Mouse (Mus musculus) right cerebral cortex, postnatal 10 days (tissue): ENCODE data around the gene Mapk8ip3.
A peak's percentile ranks its signal among the peaks of the same experiment; 100 is the strongest.
"Not testable (repeated sequence)": the region's sequence is repeated elsewhere in the genome, so short reads cannot be mapped to it uniquely, and the experiment has no call there.

ENCODE experiments used
- DNase-seq, 2 experiments: peaks; one replicate each; pipeline ENCODE4 v3.0.0; 2021; ENCODE audit warnings: low spot score in 2 of 2

Gene Mapk8ip3

DNA sequence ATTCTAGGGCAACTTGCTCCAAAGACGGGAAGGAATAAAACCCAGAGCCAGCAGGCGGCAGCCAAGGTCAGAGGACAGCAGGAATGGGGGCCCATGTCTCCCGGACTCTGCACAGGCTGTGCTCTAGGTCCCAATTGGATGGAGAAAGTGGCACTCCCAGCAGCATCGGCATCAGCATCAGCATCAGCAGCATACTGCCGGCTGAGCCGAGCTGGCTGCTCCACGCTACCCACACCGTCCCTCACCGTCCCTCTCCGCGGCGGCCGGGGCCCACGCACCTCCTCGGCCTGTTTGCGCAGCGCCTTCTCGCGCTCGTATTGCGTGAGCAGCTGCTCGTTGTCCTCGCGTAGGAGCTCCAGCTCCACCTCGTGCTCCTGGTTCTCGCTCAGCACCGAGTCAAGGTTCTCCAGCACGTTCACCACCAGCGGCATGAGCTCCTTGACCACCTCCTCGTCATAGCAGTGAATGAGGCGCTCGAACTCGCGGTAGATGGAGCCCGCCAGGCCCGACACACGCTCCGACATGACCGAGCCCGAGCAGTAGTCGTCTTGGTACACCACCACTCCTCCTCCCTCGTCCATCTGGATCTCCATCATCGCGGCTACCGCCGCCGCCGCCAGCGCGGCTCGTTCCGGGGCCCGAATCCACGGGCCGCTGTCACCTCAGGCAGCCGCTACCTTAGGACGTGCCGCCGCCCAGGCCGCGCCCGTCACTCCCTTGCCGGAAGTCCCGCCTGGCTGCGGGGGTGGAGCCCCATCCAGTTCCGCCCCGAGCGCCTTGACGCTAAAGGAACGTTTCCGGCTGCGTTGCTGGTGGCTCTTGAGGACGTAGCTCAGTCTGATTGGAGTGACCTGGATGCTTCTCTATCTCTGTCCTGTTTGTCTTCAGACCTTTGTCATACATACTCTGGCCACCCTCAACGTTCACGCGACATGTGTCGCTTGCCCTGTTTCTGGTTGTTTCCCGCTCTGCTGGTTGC, at the start of gene Mapk8ip3:
Mapk8ip3 (minus strand) TSS at position 719 of the 979 bp plus-strand sequence.
- DNase-seq: peak; percentile 97

DNA sequence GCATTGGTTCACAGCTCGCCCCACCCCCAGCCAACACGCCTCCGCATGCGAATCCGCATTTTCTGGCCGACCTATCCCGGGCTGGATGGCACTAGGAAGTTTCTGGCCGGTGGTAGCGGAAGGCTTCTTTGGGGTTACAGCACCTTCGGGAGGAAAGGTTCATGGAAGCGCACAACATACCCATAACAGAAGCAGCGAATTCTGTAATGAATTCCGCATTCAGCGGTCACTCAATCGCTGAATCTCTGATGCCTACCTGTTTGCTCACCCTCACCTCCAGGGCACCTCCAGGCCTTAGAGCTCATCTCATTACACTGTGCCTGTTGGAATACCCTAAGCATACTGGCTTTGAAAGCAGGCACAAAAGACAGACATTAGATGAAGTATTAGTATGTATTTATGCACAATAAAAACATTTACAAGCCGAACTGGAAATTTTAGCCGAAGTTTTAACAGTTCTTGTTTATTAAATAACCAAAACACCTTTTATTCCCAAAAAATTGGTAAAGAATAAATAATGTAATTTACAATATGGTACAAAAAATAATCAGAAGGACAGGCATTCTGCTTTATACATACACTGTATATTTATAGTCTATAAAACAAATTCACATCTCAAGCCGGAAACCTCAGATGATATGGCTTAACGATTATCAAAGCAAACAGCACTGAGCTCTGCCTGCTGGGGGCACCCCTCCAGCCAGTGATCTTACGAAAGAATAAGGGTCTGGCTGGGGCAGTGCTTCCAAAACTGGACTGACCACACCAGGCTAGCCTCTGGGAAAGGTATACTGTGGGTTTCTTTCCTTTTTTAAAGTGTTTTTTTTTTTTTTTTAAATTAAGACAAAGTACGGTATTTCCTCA, 24.3 kb upstream of the Mapk8ip3 start:
- DNase-seq: no peak

DNA sequence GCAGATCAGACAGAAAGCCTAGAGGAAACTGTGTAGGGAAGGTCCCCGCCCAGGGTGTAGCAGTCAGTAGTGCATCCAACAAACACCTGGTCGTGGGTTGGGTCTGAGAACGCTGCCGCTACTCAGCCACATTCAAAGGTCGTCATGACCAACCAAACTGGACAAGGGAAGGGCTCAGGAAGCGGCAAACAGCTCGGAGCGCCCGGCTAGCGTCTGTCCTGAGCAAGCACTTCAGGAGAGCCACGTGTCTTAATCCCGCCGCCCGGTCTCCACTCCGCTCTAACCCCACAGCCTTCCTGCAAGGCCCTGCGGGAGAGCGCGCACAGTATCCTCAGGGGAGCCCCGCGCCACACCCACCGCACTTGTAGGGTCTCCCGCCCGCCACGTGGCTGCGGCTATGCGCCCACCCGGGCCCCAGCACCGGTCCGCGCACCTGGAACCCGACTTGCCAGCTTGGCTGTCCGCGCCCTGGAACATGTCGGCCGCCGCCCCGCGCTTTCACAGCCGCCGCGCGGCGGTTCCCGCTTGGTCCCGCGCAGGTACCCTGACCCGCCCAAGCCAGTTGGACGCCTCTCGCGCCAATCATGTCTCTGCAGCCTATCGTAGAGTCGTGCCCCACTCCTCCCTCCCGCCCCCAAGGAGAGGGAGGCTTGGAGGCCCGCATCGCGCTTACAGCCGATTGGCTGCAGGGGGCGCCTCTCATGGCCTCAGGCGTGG, 23.5 kb upstream of the Mapk8ip3 start, which contains the start of gene Jpt2:
Jpt2 (minus strand) TSS at position 555 of the 717 bp plus-strand sequence.
- peak; percentile 99 for DNase-seq

DNA sequence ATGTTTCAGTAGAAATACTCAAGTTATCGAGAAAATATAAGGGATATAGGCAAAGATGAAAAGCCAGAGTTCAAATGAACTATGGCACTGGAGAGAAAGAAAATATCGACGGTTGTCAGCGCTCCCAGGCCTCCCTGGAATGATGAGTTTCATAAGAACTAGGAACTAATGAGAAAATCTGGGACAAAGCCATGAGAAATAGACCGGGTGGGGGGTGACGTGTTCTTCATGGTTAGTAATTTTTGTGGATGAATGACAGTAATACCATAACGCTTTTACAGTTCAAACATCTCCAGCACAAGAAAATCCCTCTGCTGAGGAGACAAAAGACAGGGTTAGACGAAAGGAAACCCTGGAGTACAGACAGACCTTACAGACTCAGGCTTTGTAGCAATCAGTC, 22.6 kb upstream of the Mapk8ip3 start:
- no peak for DNase-seq

DNA sequence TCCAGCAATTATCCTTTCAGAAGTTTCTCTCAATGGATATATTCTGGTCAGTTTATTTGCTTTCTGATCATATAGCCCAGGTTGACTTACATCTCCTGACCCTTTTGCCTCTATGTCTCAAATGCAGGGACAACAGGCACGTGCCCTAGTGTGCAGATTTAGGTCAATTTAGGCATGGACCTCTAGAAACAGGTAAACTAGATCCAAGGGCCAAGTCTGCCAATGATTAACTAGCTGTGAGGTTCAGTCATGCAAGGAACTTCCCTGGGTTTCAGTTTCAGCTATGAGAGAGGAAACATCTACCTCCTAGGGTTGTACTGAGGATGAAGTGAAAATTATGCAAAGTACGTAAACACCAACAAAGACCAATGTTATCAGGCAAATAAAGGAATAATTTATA, 16.5 kb upstream of the Mapk8ip3 start:
- no peak for DNase-seq

DNA sequence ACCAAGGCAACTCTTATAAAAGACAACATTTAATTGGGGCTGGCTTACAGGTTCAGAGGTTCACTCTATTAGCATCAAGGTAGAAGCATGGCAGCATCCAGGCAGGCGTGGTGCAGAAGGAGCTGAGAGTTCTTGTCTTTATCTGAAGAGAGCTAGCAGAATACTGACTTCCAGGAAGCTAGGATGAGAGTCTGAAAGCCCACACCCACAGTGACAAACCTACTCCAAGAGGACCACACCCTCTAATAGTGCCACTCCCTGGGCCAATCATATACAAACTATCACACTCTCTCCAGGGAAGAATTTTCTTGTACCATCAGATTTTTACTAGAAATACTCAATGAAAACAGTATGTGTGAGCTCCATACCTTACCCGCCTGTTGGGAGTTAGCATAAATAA, 13.9 kb upstream of the Mapk8ip3 start:
- no peak for DNase-seq

DNA sequence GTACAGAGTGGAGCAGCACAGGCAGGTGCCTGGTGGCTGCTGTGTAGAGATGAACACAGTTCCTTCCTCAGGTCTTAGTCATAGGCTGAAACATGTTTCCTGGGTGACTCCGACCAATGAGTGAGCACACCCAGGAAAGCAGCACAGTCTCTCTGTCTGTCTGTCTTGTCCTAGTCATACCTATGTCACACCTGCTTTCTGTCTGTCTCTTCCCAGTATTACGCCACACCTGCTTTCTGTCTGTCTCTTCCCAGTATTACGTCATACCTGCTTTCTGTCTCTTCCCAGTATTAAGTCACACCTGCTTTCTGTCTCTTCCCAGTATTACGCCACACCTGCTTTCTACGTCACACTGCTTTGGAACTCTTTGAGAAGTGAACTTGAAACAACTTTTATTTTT, 11.4 kb upstream of the Mapk8ip3 start:
- DNase-seq: no peak

DNA sequence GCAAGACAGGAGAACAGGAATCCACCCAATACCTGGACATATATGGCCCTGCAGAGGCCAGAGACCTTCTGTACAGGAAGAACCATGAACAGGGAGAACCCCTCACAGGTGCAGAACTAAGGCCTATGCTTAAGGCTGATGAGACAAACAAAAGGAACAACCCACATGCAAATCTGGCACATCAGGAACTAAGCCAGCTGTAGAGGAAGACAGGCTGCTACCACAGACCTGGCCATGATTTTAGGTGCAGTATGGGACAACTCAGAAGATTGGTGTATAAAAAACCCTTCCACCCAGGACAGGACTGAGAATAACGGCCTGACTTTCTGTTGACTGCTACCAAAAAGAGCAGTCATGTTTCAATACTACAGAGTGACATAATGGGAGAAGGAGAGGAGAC, 6.8 kb upstream of the Mapk8ip3 start:
- not testable (repeated sequence) for DNase-seq

DNA sequence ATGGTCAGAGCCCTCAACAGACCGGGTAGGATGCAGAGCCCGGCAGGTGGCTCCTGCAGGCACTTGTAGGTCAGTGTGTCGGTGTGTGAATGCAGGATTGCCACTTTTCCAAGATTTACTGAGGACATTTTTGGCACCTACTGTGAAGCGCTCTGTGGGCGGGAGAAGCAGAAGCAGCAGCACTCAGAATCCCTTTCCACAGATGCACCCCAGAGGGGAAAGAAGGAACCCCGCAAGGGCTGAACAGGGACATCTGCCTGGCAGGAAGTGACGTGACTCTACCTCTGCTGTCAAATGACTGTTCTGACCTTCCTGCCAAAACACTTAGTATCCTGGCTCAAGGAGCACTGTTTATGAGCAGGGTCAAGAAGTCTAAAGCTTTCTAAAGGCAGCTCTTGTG, 6.3 kb upstream of the Mapk8ip3 start:
- DNase-seq: peak; percentile 38 to 47

DNA sequence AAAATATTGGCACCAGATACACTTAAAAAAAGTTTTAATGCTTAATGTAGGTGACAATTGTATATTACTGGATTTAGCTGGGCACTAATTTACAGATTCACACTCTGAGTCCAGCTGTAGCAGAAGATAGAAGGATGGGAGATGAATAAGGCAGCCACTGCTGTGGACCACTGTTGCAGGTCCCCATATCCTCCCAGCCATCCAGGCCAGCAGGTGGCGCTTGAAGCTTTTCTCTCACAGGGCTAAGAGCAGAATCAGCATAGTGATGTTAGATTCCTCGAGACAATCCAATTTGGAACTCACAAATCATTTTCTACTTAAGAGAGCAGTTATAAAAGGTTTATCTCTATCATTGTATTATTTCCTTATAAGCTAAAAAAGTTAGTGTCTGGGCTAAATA, 5.7 kb upstream of the Mapk8ip3 start:
- DNase-seq: peak; percentile 36 to 65

DNA sequence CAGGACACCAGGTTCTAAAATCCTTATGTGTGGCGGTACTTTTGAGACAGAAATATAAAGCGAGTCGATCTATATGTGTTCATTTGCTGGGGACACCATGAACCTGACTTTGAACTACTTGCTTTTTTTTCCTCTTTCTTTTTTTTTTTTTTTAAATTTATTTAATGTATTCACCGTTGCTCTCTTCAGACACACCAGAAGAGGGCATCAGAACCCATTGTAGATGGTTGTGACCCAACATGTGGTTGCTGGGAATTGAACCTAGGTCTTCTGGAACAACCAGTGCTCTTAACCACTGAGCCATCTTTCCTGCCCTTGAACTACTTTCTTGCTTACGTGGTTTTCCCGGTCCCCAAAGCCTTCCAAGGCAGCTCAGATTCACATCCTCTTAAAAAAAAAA, 489 bp upstream of the Mapk8ip3 start:
- no peak for DNase-seq

DNA sequence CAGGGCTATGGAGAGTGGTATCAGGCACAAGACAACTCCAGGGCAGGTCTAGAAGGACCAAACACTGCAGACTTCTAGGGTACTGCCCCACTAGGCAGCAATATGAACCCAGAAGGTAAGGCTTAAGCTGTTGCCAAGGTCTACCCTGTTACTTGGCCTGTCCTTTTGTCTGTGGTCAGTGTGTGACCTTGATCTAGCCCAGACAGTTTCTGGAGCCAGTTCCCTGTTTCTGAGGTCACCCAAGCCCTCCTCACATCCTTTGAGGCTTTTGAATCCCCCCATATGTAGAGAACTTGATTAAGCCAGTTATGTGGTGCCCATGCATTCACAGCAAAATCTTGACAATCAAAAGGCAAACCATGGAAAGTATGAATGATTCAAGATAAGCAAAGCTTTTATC, 1.1 kb downstream of the Mapk8ip3 start:
- DNase-seq: no peak

DNA sequence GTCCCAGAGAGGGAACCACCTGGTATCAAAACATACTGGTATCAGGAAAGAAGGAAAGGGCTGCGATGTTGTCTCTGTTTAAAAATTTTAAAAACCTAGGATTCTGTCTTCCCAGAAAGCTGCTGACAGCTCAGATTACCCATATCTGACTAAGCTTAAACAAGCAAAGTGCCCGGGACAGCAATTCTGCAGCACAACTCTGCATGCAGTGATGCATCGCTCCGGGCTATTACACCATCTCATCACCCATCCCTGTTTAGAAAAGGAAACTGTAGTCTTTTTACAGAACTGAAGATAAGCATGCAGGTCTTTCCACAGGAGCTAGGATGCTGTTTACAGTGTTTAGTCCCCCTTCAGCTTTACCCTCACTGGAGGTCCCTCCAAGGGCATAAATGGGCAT, 1.9 kb downstream of the Mapk8ip3 start:
- DNase-seq: no peak

DNA sequence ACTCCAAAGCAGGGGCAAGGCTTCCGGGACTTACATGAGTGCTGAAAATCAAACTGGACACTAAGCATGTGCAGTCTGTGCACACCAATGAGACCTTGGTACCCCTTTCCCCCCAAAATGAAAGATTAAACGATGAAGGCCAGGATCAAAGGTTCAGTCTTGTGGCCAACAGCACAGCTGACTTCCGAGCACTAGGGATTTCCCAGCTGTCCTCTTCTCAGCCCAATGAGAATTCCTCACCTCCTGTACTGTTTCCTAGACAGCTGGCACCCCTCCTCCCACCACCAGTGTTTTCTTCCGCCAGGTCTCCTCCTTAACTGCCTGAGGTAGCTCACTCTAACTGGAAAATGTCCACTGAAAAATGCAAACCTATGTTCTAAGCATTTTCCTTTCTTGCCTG, 3.6 kb downstream of the Mapk8ip3 start:
- no peak for DNase-seq

DNA sequence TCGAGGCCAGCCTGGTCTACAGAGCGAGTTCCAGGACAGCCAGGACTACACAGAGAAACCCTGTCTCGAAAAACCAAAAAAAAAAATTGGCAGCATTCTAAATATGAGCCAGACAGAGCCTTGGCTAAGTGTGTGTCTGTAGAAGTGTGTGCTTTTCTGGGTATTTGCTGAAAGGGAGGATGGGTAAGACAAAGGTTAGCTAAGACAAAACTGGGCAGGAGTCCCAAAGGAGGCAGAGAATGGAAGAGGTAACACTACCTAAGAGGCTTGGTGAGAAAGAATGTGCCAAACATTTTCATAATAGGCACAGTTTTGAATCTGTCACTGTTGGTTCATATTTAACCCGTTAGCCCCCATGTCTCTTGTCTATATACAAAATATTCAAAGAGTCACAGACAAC, 4.3 kb downstream of the Mapk8ip3 start:
- no peak for DNase-seq

DNA sequence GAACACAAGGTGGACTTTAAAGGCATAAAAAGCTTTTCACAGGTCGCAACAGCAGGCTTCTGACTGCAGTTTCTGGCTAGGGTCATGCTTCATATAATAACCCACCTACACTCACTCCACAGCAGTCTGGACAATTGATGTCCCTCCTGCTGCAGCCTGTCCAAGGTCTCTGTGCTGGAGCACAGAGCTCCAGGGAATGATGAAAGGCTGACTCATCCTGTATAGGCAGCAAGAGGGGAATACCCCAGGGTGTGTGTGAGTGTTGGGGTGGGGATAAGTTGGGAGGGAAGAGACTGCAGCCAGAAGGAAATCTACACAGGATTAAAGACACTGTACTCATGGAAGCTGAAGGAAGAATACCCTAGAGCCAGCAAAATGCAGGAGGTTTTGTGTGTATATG, 7.3 kb downstream of the Mapk8ip3 start:
- no peak for DNase-seq

DNA sequence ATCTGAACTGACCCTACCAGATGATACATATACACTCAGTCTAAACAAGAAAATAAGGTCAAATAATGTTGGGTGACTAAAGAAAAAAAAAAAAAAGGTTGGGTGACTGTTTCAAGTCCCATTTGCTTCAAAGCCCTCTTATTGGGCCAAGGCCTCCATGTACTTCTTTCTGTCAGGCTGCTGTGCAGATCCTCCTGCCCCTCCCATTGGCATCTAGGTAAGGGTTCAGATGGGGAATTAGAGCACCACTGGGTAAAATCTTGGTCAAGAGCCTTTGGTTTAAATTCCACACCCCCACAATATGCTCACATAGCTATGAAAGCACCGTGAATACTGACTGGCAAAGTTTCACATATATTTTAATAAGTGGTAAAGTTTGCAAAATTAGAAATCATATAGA, 13.5 kb downstream of the Mapk8ip3 start:
- no peak for DNase-seq

DNA sequence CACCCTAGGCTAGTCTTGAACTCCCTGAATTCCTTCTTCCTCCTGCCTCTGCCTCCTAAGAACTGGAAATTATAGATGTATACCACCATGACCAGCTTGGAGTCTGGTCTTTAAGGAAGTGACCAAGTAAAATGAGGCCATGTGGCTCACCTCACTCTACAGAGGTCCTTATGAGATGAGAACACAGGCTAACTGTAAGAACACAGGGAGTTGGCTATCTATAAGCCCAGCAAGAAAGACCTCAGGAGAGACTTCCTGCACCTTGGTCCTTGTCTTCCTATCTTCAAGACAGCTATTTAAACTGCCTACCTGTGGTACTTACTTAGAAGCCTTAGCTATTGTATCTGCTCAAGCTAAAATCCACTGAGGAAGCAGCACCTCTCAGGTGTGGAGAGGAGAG, 22.8 kb downstream of the Mapk8ip3 start:
- DNase-seq: no peak

DNA sequence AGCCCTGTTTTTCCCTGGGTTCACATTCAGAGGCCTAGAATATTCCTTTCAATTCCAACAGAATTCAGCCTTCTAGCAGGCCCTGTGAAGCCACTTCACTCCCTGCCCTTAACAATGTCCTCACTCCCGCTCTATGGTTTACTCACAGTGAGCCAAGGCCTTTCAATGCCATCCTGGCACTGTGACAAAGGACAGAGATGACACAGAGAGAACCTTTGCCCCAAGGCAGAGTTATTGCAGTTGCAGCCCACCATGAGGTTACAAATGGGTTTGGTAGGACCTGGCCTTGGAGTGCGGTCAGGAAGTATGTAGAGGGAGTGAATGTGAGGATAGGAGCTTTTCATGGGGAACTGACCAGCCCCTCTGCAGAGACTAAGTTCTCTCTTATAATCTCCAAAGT, 29.2 kb downstream of the Mapk8ip3 start:
- no peak for DNase-seq

DNA sequence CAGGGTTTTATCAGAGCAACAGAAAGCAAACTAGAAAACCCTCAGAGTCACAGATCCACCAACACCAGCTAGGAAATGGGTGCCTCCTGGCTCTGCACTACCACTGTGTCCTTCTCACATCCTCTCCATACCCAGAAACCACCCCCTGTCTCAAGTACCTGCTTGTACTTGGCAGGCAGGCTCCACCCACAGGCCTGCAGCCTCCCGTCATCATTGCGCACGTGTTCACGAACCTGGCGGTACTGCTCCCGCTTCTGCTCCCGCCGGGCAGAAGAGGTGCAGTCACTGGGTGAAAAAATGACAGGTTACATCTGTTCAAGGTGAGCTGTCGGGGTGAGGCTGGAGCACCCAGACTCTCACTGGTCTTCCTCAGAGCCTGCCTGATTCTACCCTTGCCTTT, 33.0 kb downstream of the Mapk8ip3 start:
- DNase-seq: no peak

DNA sequence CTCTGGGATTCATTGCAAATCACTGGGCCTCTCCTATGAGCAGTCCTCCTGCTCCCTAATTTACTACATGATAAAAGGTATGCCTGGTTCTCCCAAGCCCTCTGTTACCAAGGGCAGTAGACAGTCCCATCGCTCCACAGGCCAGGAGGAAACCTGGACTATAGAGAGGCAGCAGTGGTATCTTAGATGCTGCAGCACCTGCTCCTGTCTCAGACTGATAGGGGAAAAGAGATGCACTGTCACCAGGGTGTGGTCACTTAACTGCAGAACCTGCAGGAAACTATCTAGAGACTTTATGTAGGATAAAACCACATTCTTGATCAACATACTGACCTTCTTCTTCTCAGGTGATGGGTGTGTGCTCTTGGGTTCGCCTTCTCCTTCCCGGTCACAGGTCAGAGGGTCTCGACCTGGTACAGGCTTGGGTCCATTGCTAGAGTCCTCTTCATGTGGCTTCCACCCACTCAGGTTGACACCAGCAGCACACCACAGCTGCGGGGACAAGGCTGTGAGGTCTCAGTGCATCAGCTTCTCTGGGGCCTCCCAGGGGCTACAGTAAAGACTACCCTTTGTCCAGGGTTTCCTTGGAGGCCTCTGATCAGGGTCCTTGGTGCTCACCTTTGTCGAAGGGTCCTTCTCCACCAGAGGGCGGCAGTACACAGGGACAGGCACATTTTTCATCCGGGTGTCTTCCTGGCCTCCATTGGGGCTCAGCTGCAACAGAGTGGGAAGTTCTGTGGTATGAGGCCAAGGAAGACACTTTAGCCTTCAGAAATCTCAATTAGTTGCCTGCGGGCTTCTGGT, 33.9 kb downstream of the Mapk8ip3 start:
- peak in 1 of 2 experiments; percentile 42 for DNase-seq
